Mouse (Mus musculus) hindbrain, embryonic 10.5 days (tissue): ENCODE measurements around the gene Tex13b. TPM values are rescaled to one million over a fixed set of nuclear protein-coding genes. Genes with fewer than 3 reads are reported as not detected.
"Not testable (repeated sequence)": the region's sequence is repeated elsewhere in the genome, so short reads cannot be mapped to it uniquely, and the experiment has no call there.

Source experiments
- DNase-seq: peaks from one replicate; pipeline ENCODE4 v3.0.0-alpha.2; 2017; ENCODE audit warnings: low spot score
- H3K27ac ChIP-seq: fragments of 300-500 bp; sonication (generic); 2 replicates; pipeline ENCODE4 v1.5.1; 2016; ENCODE audit warnings: mild to moderate bottlenecking, moderate library complexity
- H3K27me3 ChIP-seq: fragments of 300-500 bp; sonication (generic); 2 replicates; pipeline ENCODE4 v1.6.1; 2016; ENCODE audit warnings: mild to moderate bottlenecking; ENCODE audit not compliant: poor library complexity, insufficient read depth, severe bottlenecking
- H3K36me3 ChIP-seq: fragments of 300-500 bp; sonication (generic); 2 replicates; pipeline ENCODE4 v1.6.1; 2016; ENCODE audit warnings: mild to moderate bottlenecking, moderate library complexity
- H3K4me1 ChIP-seq: fragments of 300-500 bp; sonication (generic); replicated peaks from 2 replicates; pipeline ENCODE4 v1.6.1; 2016; ENCODE audit warnings: mild to moderate bottlenecking
- H3K4me3 ChIP-seq: fragments of 300-500 bp; sonication (generic); 2 replicates; pipeline ENCODE4 v1.5.1; 2016; ENCODE audit warnings: mild to moderate bottlenecking, moderate library complexity
- H3K9me3 ChIP-seq: fragments of 300-500 bp; sonication (generic); 2 replicates; pipeline ENCODE4 v1.6.1; 2016; ENCODE audit warnings: mild to moderate bottlenecking, moderate library complexity
- WGBS: fragments of 180-500 bp; shearing (Covaris S2); methylation state at CpG from one replicate; pipeline ENCODE4 v1.1.7; 2016; 5-methylcytosine and 5-hydroxymethylcytosine counted together
- polyA plus RNA-seq: library from polyadenylated mRNA; unstranded; fragments of >200 nt; fragmentation: Nextera tagmentation; extraction: Ambion mirVana; gene quantifications from 2 replicates; pipeline ENCODE4 v1.2.1, GENCODE M21; 2016

The Tex13b gene
- not detected in 2 replicates for polyA plus RNA-seq

GRCm38 (mm10) chrX:140813312-140814006, at the start of gene Tex13b:
Gene Tex13b, minus strand, starts transcription at chrX:140813433.
- no peaks in the 10 kb centered on the region for H3K36me3 ChIP-seq
- H3K27ac ChIP-seq, result no peak within 1 kb of the TSS
- no peak for DNase-seq
- H3K27me3 ChIP-seq, result peaks cover 36% of the 10 kb centered on the region
- 94% methylated on average over 22 of the region's 22 CpGs for WGBS
- H3K4me1 ChIP-seq, result no peaks in the 10 kb centered on the region
- no peak within 1 kb of the TSS for H3K4me3 ChIP-seq
- no peaks in the 10 kb centered on the region for H3K9me3 ChIP-seq

DNA sequence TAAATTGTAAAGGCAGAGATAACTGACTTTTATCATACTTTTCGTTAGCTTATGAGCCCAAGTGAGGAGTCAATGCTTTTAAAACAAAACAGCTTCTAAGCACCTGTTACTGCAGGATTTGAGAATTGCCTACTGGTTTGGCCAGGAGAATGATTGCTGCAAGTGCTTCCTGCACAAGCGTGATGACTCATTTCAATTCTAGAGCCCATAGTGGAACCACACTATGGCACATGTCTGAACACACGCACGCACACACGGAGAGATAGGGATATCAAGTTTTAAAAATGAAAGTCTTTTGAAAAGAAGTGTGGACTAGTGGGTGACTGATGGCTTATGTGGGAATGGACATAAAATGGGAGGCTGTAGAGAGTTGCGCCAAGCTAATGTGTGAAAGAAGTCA, 49.5 kb upstream of the Tex13b start:
- Histone ChIP-seq H3K9me3 (no peaks in the 10 kb centered on the region), H3K4me3 (no peak overlapping the region), H3K4me1 (no peaks in the 10 kb centered on the region), H3K27me3 (peaks cover 31% of the 10 kb centered on the region), H3K36me3 (no peaks in the 10 kb centered on the region), H3K27ac (no peak overlapping the region)
- DNase-seq, result no peak
- WGBS, result 91% methylated on average over 6 of the region's 6 CpGs

DNA sequence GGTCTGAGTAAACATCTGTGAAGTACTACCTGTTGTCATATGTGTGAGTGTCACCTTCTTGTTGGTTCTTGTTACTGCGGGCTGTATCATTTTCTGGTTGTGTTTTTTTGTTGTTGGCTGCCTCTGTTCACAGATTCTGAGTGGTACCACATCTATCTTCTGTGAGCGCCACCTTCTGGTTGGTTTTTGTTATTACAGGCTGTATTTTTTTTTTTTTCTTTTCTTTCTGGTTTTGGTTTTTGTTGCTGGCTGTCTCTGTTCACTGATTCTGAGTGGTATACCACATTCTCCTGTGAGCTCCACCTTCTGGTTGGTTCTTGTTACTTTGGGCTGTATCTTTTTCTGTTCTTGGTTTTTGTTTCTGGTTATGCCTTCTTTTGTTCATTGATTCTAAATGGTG, 44.2 kb upstream of the Tex13b start:
- WGBS, result 34% methylated on average over 2 of the region's 2 CpGs
- Histone ChIP-seq H3K9me3 (no peaks in the 10 kb centered on the region), H3K4me3 (no peak overlapping the region), H3K27ac (no peak overlapping the region), H3K36me3 (no peaks in the 10 kb centered on the region), H3K4me1 (no peaks in the 10 kb centered on the region), H3K27me3 (peaks cover 9% of the 10 kb centered on the region)
- no peak for DNase-seq

- 65% methylated on average over 5 of the region's 5 CpGs for WGBS
Observed at GRCm38 (mm10) chrX:140857040-140857439, 43.8 kb upstream of the Tex13b start.

GRCm38 (mm10) chrX:140854561-140854960, 41.3 kb upstream of the Tex13b start:
- Histone ChIP-seq H3K36me3 (no peaks in the 10 kb centered on the region), H3K9me3 (no peaks in the 10 kb centered on the region), H3K4me3 (no peak overlapping the region), H3K4me1 (no peaks in the 10 kb centered on the region), H3K27ac (no peak overlapping the region), H3K27me3 (peaks cover 9% of the 10 kb centered on the region)
- 76% methylated on average over 3 of the region's 3 CpGs for WGBS
- no peak for DNase-seq

More at GRCm38 (mm10) chrX:140857040-140857439, 43.8 kb upstream of the Tex13b start:
- not testable (repeated sequence) for H3K9me3 ChIP-seq, H3K4me1 ChIP-seq, H3K4me3 ChIP-seq, H3K36me3 ChIP-seq, DNase-seq, H3K27ac ChIP-seq
- peaks cover 13% of the 10 kb centered on the region for H3K27me3 ChIP-seq

GRCm38 (mm10) chrX:140845401-140845800, 32.2 kb upstream of the Tex13b start:
- H3K27ac ChIP-seq, result not testable (repeated sequence)
- 71% methylated on average over 1 of the region's 1 CpGs for WGBS
- H3K27me3 ChIP-seq, result peaks cover 38% of the 10 kb centered on the region

DNA sequence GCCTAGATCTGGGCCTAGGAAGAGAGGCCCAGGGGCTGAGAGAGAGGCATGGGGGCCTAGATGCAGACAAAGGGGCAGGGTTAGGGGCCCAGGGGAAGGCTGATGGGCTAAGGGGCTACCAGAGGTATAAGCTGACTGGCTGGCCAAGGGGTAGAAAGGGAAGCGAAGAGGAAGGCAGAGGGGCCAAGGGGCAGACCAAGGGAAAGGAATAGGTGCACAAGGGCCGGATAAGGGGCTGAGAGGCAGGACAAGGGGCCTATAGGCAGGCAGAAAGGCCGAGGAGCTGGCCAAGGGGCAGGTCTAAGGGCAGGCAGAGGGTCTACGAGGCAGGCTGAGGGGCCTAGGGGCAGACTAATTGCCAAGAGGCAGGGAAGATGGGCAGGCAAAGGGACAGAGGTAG, 26.7 kb upstream of the Tex13b start:
- 66% methylated on average over 4 of the region's 4 CpGs for WGBS
- no peak for DNase-seq
- Histone ChIP-seq H3K27ac (no peak overlapping the region), H3K27me3 (peaks cover 80% of the 10 kb centered on the region), H3K36me3 (no peaks in the 10 kb centered on the region), H3K9me3 (no peaks in the 10 kb centered on the region), H3K4me1 (no peaks in the 10 kb centered on the region), H3K4me3 (no peak overlapping the region)

More at GRCm38 (mm10) chrX:140845401-140845800, 32.2 kb upstream of the Tex13b start:
- H3K4me1 ChIP-seq, H3K9me3 ChIP-seq, DNase-seq, H3K4me3 ChIP-seq, H3K36me3 ChIP-seq: not testable (repeated sequence)

- H3K4me3 ChIP-seq, result no peak overlapping the region
- H3K27me3 ChIP-seq, result peaks cover 75% of the 10 kb centered on the region
- no peak overlapping the region for H3K27ac ChIP-seq
- no peaks in the 10 kb centered on the region for H3K36me3 ChIP-seq
- 74% methylated on average over 3 of the region's 3 CpGs for WGBS
- DNase-seq, result no peak
- no peaks in the 10 kb centered on the region for H3K9me3 ChIP-seq
- H3K4me1 ChIP-seq, result no peaks in the 10 kb centered on the region
Observed at GRCm38 (mm10) chrX:140838077-140838476, 24.8 kb upstream of the Tex13b start.

GRCm38 (mm10) chrX:140831706-140832105, 18.5 kb upstream of the Tex13b start:
- Histone ChIP-seq H3K36me3 (no peaks in the 10 kb centered on the region), H3K9me3 (no peaks in the 10 kb centered on the region), H3K27ac (no peak overlapping the region), H3K4me1 (no peaks in the 10 kb centered on the region), H3K27me3 (peaks cover 37% of the 10 kb centered on the region), H3K4me3 (no peak overlapping the region)
- DNase-seq, result no peak
- WGBS, result 76% methylated on average over 4 of the region's 4 CpGs

DNA sequence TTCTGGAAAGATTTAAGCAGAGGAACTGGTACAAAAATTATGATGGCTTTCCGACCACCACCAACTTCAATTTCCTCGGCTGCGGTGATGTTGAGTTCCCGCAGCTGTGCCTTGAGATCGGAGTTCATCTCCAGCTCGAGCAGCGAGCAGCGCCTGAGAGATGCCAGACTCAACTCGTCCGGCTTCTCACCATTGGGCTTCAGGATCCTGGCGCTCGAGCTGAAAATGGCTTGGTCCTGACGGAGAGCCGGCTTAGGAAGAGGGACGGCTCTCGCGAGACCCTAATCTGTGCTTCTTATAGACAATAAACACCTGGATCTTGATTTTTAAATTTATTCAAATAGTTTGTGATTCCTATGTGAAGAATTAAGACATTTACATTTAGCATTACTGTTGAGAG, 9.1 kb upstream of the Tex13b start:
- DNase-seq, result no peak
- WGBS, result 86% methylated on average over 17 of the region's 17 CpGs
- Histone ChIP-seq H3K9me3 (no peaks in the 10 kb centered on the region), H3K36me3 (no peaks in the 10 kb centered on the region), H3K27ac (no peak overlapping the region), H3K4me1 (no peaks in the 10 kb centered on the region), H3K27me3 (peaks cover 42% of the 10 kb centered on the region), H3K4me3 (no peak overlapping the region)

DNA sequence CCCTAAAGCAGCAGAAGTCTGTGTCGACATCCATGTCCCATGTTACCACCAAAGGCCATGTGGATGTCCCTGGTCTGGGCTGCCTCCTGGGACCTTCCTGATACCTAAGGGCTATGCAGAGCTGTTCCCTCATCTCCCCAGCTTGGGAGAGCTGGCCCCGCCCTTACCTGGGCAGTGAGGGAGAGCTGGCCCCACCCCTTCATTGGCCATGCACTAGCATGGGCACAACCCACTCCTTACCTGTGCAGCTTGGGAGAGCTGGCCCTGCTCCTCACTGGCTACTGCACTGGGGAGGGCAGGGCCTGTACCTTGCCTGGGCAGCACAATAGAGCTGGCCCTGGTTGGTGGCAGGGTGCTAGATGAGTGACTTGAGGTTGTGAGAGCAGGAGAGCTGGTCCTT, 7.9 kb downstream of the Tex13b start:
- WGBS, result 85% methylated on average over 2 of the region's 2 CpGs
- Histone ChIP-seq H3K9me3 (no peaks in the 10 kb centered on the region), H3K4me3 (no peak overlapping the region), H3K27ac (no peak overlapping the region), H3K4me1 (no peaks in the 10 kb centered on the region), H3K27me3 (peaks cover 68% of the 10 kb centered on the region), H3K36me3 (no peaks in the 10 kb centered on the region)
- no peak for DNase-seq

- Histone ChIP-seq H3K9me3 (0 out of 2 replicates have a peak, but pooled peaks cover under 1% of the 10 kb centered on the region), H3K4me3 (no peak overlapping the region), H3K27ac (no peak overlapping the region), H3K4me1 (no peaks in the 10 kb centered on the region), H3K27me3 (peaks cover 38% of the 10 kb centered on the region), H3K36me3 (no peaks in the 10 kb centered on the region)
- no peak for DNase-seq
- 73% methylated on average over 1 of the region's 1 CpGs for WGBS
Observed at GRCm38 (mm10) chrX:140769794-140770193, 43.4 kb downstream of the Tex13b start.
